Mouse (Mus musculus) midbrain, postnatal 0 days (tissue): ENCODE results near the gene Pnpla6. TPM values are rescaled to one million over a fixed set of nuclear protein-coding genes. Genes with fewer than 3 reads are reported as not detected.
A peak's percentile ranks its signal among the peaks of the same experiment; 100 is the strongest.
"Not testable (repeated sequence)": the region's sequence is repeated elsewhere in the genome, so short reads cannot be mapped to it uniquely, and the experiment has no call there.

Experiments used
- ATAC-seq: fragments of 200-750 bp; cut with Nextera tagmentation; 2 replicates; pipeline ENCODE4 v1.8.0; 2017; ENCODE audit warnings: moderate number of reproducible peaks, mild to moderate bottlenecking, moderate TSS enrichment, moderate library complexity; ENCODE audit not compliant: low FRiP score
- DNase-seq: peaks from one replicate; pipeline ENCODE4 v3.0.0-alpha.2; 2015; ENCODE audit warnings: low spot score
- H3K27ac ChIP-seq: fragments of 300-500 bp; sonication (generic); 2 replicates; pipeline ENCODE4 v1.5.1; 2014; ENCODE audit warnings: low read depth, mild to moderate bottlenecking, low read length, mixed read lengths
- H3K27me3 ChIP-seq: fragments of 300-500 bp; sonication (generic); 2 replicates; pipeline ENCODE4 v1.6.1; 2014; ENCODE audit warnings: low read length, control low read depth, mixed read lengths; ENCODE audit not compliant: insufficient read depth
- H3K36me3 ChIP-seq: fragments of 300-500 bp; sonication (generic); 2 replicates; pipeline ENCODE4 v1.6.1; 2014; ENCODE audit warnings: low read length, control low read depth, mixed read lengths; ENCODE audit not compliant: insufficient read depth
- H3K4me1 ChIP-seq: fragments of 300-500 bp; sonication (generic); 2 replicates; pipeline ENCODE4 v1.6.1; 2014; ENCODE audit warnings: mild to moderate bottlenecking, control low read depth, antibody characterized with exemption, low read length, mixed read lengths; ENCODE audit not compliant: insufficient read depth
- H3K4me2 ChIP-seq: fragments of 300-500 bp; sonication (generic); 2 replicates; pipeline ENCODE4 v1.6.1; 2014; ENCODE audit warnings: low read depth, mild to moderate bottlenecking, low read length, mixed read lengths; ENCODE audit not compliant: poor library complexity, severe bottlenecking
- H3K4me3 ChIP-seq: fragments of 300-500 bp; sonication (generic); 2 replicates; pipeline ENCODE4 v1.5.1; 2014; ENCODE audit warnings: low read depth, mild to moderate bottlenecking, low read length, moderate library complexity
- H3K9ac ChIP-seq: fragments of 300-500 bp; sonication (generic); replicated peaks from 2 replicates; pipeline ENCODE4 v1.6.1; 2014; ENCODE audit warnings: mild to moderate bottlenecking, low read length, moderate library complexity, mixed read lengths; ENCODE audit not compliant: poor library complexity, severe bottlenecking
- H3K9me3 ChIP-seq: fragments of 300-500 bp; sonication (generic); 2 replicates; pipeline ENCODE4 v1.6.1; 2016; ENCODE audit warnings: low read length, control low read depth
- CTCF ChIP-seq: IDR thresholded peaks from 2 replicates; pipeline ENCODE4 v1.5.1; 2016; ENCODE audit warnings: antibody characterized with exemption, mild to moderate bottlenecking
- WGBS: fragments of 180-500 bp; shearing (Covaris S2); extraction: QIAGEN DNeasy Blood & Tissue Kit; methylation state at CpG from one replicate; pipeline ENCODE4 v1.1.7; 2014; 5-methylcytosine and 5-hydroxymethylcytosine counted together
- polyA plus RNA-seq: library from polyadenylated mRNA; unstranded; fragments of >200 nt; fragmentation: Nextera tagmentation; extraction: Ambion mirVana; gene quantifications from 2 replicates; pipeline ENCODE4 v1.2.1, GENCODE M21; 2015
- total RNA-seq: library from RNA; depleted of rRNA; stranded (reverse); fragments of >200 nt; gene quantifications from 2 replicates; pipeline ENCODE4 v1.2.3, GENCODE M21; 2014

Pnpla6 gene
- total and polyA plus RNA-seq, 2 experiments from 2014 or later: 36.8 to 57.5 TPM

DNA sequence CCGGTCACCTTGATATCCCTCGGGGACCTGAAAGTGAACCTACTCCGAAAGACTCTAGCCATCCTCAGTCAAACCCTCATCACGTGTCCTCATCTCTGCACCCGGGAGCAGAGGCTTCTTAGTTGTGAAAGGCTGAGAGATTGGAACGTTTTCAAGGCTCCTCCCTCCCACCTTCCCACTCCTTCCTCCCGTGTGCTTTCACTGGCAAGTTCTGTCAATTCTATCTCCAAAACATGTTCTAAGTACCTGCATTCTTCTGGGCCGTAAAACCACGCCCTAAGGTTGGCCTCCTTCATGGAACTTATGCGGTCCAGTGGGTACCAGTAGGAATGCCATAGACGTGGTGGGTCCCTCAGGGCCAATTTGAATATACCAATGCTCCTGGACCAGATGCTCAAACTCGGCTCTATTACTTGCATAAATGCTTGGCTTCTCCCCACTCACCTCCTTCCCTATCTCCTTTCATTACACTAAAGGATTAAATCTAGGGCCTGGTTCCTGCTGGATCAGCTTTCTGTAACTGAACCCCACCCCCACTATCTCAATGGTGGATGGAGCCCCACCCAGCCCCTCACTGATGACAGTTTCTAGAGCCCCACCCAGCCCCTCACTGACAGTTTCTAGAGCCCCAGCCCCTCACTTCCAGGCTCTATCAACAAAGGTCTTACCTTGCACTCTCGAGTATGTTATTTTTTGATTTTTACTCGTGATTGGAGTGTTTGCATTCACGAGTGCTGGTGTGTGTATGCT, 61.2 kb downstream of the Pnpla6 start:
- Histone ChIP-seq H3K4me2 (no peak overlapping the region), H3K9ac (no peak overlapping the region), H3K4me1 (no peaks in the 10 kb centered on the region), H3K27ac (no peak overlapping the region), H3K27me3 (no peaks in the 10 kb centered on the region), H3K36me3 (no peaks in the 10 kb centered on the region), H3K4me3 (no peak overlapping the region), H3K9me3 (no peaks in the 10 kb centered on the region)
- 81% methylated on average over 15 of the region's 15 CpGs for WGBS
- TF ChIP-seq CTCF: no peak
- DNase-seq (no peak), ATAC-seq (no peak)

DNA sequence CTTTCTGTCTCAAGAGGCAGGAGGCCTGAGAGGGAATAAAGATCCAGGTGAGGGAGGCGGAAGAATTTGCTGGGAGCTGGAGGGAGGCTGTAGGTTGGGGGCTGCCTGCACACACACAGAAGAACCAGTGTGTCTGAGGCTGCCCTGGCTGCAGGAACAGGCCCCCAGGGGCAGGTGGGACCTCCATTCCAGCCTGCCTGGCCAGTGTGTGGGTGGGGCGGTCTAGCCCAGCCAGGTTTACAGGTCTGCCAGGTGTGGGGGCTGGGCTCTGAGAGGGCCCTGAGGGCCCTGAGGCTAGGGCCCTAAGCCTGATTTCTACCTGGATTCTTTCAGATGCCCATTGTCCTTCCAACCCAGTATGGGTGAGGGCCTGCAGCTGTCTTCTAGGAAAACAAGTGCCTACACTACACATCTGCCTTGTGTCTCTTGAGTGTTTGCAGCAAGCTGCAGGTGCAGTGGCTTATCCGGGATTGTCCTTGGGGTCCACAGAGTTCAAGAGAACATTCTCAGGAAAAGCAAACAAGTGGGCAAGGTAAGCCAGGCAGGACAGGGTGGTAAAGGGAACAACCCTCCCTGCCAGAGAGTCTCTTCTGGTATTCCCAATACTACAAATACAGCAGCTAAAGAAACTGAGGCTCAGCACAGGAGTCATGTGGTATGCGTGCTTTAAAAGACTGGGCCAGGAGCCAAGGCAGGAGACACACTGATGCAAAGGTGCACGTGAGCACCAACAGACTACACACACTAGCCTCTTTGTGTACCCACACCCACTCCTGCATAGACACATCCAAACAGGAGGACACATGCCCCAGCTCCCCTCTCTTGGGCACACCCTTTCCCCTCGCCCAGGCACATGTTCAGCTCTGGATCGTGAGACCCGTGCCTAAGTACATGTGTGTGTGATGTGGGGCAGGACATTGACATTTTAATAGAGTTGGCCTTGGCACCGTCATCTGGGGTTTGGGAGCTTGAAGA, 64.5 kb downstream of the Pnpla6 start:
- Histone ChIP-seq H3K4me1 (no peaks in the 10 kb centered on the region), H3K27me3 (no peaks in the 10 kb centered on the region), H3K4me2 (no peak overlapping the region), H3K36me3 (no peaks in the 10 kb centered on the region), H3K27ac (no peak overlapping the region), H3K9me3 (no peaks in the 10 kb centered on the region), H3K4me3 (no peak overlapping the region), H3K9ac (no peak overlapping the region)
- no peak for TF ChIP-seq CTCF
- WGBS: 84% methylated on average over 9 of the region's 9 CpGs
- ATAC-seq (no peak), DNase-seq (no peak)

DNA sequence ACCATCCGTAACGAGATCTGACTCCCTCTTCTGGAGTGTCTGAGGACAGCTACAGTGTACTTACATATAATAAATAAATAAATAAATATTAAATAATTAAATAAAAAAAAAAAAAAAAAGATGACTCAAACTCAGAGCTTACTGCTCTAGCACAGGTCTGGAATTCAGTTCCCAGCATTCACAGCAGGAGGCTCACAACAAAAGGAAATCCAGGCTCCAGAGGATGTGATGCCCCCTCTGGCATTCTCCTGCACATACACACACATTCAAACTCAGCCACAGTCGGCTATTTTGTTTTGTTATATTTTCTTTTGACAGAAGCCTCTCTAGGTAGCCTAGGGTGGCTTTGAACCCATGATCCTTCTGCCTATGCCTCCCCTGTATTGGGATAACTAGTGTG, 66.8 kb downstream of the Pnpla6 start:
- WGBS: 82% methylated on average over 1 of the region's 3 CpGs
- not testable (repeated sequence) for H3K9me3 ChIP-seq, H3K36me3 ChIP-seq, ATAC-seq, H3K4me3 ChIP-seq, DNase-seq, H3K4me2 ChIP-seq, H3K27ac ChIP-seq, H3K9ac ChIP-seq, H3K27me3 ChIP-seq, H3K4me1 ChIP-seq

DNA sequence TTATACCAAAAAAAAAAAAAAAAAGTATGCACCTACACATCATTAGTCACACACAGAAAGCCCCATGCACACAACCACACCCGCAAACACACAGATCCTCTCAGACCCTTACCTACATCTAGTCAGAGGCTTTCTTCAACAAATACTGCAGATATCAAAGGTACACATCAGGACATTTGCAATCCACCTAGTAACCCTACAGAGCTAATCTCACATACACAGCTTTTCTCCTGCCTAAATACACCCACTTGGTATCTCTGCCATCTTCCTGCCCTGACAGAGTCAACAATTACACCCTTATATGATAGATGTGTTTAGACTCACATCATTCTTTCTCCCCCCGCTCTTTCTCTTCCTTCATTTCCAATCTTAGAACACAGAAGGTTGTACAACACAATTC, 71.3 kb downstream of the Pnpla6 start:
- H3K4me3 ChIP-seq: no peak overlapping the region
- H3K9me3 ChIP-seq: no peaks in the 10 kb centered on the region
- H3K36me3 ChIP-seq: no peaks in the 10 kb centered on the region
- ATAC-seq: no peak
- WGBS: 100% methylated on average over 2 of the region's 2 CpGs
- H3K27me3 ChIP-seq: no peaks in the 10 kb centered on the region
- H3K27ac ChIP-seq: no peak overlapping the region
- no peak for TF ChIP-seq CTCF
- no peak for DNase-seq
- no peak overlapping the region for H3K9ac ChIP-seq
- H3K4me2 ChIP-seq: no peak overlapping the region
- H3K4me1 ChIP-seq: no peaks in the 10 kb centered on the region

DNA sequence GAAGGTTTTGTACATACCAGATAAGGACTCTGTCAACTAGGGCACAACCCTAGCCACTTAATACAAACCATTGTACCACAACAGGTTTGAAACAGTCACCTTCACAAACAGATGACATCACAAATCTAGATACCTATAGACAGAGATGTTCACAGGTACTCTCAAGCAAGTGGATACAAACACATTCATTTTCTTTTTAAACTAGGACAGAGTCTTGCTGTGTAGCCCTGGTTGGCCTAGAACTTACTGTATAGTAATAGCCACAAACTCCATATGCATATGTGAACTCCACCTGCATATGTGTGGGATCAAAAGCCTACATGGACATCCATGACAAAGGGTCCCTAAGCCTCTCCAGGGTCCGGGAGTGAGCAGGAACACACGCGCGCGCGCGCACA, 71.8 kb downstream of the Pnpla6 start, which contains the start of gene Camsap3:
Gene Camsap3, plus strand, starts transcription at position 301 of the 398 bp plus-strand sequence.
- Histone ChIP-seq H3K9ac (peak within 1 kb of the TSS; percentile 90), H3K4me1 (no peaks in the 10 kb centered on the region), H3K9me3 (no peaks in the 10 kb centered on the region), H3K4me2 (peak within 1 kb of the TSS; percentile 70), H3K4me3 (peak within 1 kb of the TSS; percentile 94), H3K27ac (peak within 1 kb of the TSS; percentile 83), H3K27me3 (no peaks in the 10 kb centered on the region), H3K36me3 (no peaks in the 10 kb centered on the region)
- DNase-seq (no peak), ATAC-seq (no peak)
- TF ChIP-seq CTCF: no peak
- 0% methylated on average over 7 of the region's 7 CpGs for WGBS
